Mouse (Mus musculus): Measurements from ENCODE around the gene Serpinb8. TPM values are rescaled to one million over a fixed set of nuclear protein-coding genes. Genes with fewer than 3 reads are reported as not detected.
A peak's percentile ranks its signal among the peaks of the same experiment; 100 is the strongest.

The Serpinb8 gene
- total RNA-seq, 2 experiments from 2014 or later, result 14.0 to 17.4 TPM

GRCm38 (mm10) chr1:107635936-107636335 lies 46.1 kb downstream of the Serpinb8 start:
- intact Hi-C loops (cut with DNase I), result no loop called here
- peak in 1 of 2 experiments; percentile 38 for DNase-seq (ENCODE audit: low spot score in 2 of 2)

- intact Hi-C loops (cut with DNase I), result no loop called here
- no peak for DNase-seq (ENCODE audit: low spot score in 2 of 2)
Observed at GRCm38 (mm10) chr1:107638056-107638455, 48.2 kb downstream of the Serpinb8 start.

GRCm38 (mm10) chr1:107638459-107638858 lies 48.7 kb downstream of the Serpinb8 start:
- intact Hi-C loops (cut with DNase I), result no loop called here
- DNase-seq (ENCODE audit: low spot score in 2 of 2), result no peak

GRCm38 (mm10) chr1:107642457-107643118 lies 52.8 kb downstream of the Serpinb8 start:
- intact Hi-C loops (cut with DNase I), result no loop called here
- no peak for DNase-seq (ENCODE audit: low spot score in 2 of 2)

GRCm38 (mm10) chr1:107645086-107645485 lies 55.3 kb downstream of the Serpinb8 start:
- intact Hi-C loops (cut with DNase I), result loop anchor here (5.0 kb wide), 1 partner anchor 342 kb away; no protein-coding TSS in a partner anchor
- DNase-seq (ENCODE audit: low spot score in 2 of 2), result peak; percentile 73 to 89

- intact Hi-C loops (cut with DNase I), result no loop called here
Observed at GRCm38 (mm10) chr1:107657689-107658088, 67.9 kb downstream of the Serpinb8 start.

More at GRCm38 (mm10) chr1:107657689-107658088, 67.9 kb downstream of the Serpinb8 start:
- DNase-seq (ENCODE audit: low spot score in 2 of 2), result no peak

Other genes with a start within 250 kb of the Serpinb8 start
- gene Serpinb11, start 228.8 kb upstream of the Serpinb8 start, total RNA-seq (2021), result not detected
- not detected for gene Serpinb7, start 190.4 kb upstream of the Serpinb8 start, total RNA-seq (2021)
- under 1 TPM in 1 of 2 experiments, not detected in 1; 0.30 TPM for gene Serpinb2, start 78.6 kb upstream of the Serpinb8 start, total RNA-seq (2021)